Mouse (Mus musculus): ENCODE results near the gene Slc35e3. TPM values are rescaled to one million over a fixed set of nuclear protein-coding genes. Genes with fewer than 3 reads are reported as not detected.
"Not testable (repeated sequence)": the region's sequence is repeated elsewhere in the genome, so short reads cannot be mapped to it uniquely, and the experiment has no call there.

Slc35e3 gene
- polyA plus RNA-seq, 1 experiment from 2014 or later, result 6.7 TPM

GRCm38 (mm10) chr10:117738928-117739647 lies 7.1 kb downstream of the Slc35e3 start:
- H3K9ac ChIP-seq (ENCODE audit: low read length), result no peak overlapping the region
- no peak overlapping the region for H3K4me2 ChIP-seq (ENCODE audit: low read depth, low read length)
- H3K4me3 ChIP-seq (ENCODE audit: low read length), result no peak overlapping the region
- peaks cover 12% of the 10 kb centered on the region for H3K36me3 ChIP-seq (ENCODE audit: control insufficient read depth, insufficient read depth)
- no peak overlapping the region for H3K27ac ChIP-seq (ENCODE audit: low read length)
- no peaks in the 10 kb centered on the region for H3K9me3 ChIP-seq (replicated peaks; ENCODE audit: control insufficient read depth, low read length)
- 90% methylated on average over 15 of the region's 15 CpGs for WGBS
- H3K27me3 ChIP-seq (ENCODE audit: control insufficient read depth, insufficient read depth, low read length), result no peaks in the 10 kb centered on the region
- no peaks in the 10 kb centered on the region for H3K4me1 ChIP-seq (ENCODE audit: control insufficient read depth, insufficient read depth, low read length)
- ATAC-seq (replicated peaks; ENCODE audit: extremely low read depth, insufficient read depth, low FRiP score), result no peak

GRCm38 (mm10) chr10:117738140-117738921 lies 7.8 kb downstream of the Slc35e3 start:
- Histone ChIP-seq H3K4me2 (ENCODE audit: low read depth, low read length) (no peak overlapping the region), H3K9me3 (replicated peaks; ENCODE audit: control insufficient read depth, low read length) (no peaks in the 10 kb centered on the region), H3K4me3 (ENCODE audit: low read length) (no peak overlapping the region), H3K9ac (ENCODE audit: low read length) (no peak overlapping the region), H3K36me3 (ENCODE audit: control insufficient read depth, insufficient read depth) (peaks cover 12% of the 10 kb centered on the region), H3K27me3 (ENCODE audit: control insufficient read depth, insufficient read depth, low read length) (no peaks in the 10 kb centered on the region), H3K4me1 (ENCODE audit: control insufficient read depth, insufficient read depth, low read length) (no peaks in the 10 kb centered on the region; the same call in 1 of the 2 replicates), H3K27ac (ENCODE audit: low read length) (no peak overlapping the region)
- ATAC-seq (replicated peaks; ENCODE audit: extremely low read depth, insufficient read depth, low FRiP score), result no peak
- 82% methylated on average over 13 of the region's 13 CpGs for WGBS

GRCm38 (mm10) chr10:117737498-117737897 lies 8.7 kb downstream of the Slc35e3 start:
- not testable (repeated sequence) for H3K27ac ChIP-seq (ENCODE audit: low read length); H3K27me3 ChIP-seq (ENCODE audit: control insufficient read depth, insufficient read depth, low read length); H3K4me3 ChIP-seq (ENCODE audit: low read length); ATAC-seq (replicated peaks; ENCODE audit: extremely low read depth, insufficient read depth, low FRiP score); H3K4me2 ChIP-seq (ENCODE audit: low read depth, low read length); H3K4me1 ChIP-seq (ENCODE audit: control insufficient read depth, insufficient read depth, low read length); H3K9ac ChIP-seq (ENCODE audit: low read length); H3K9me3 ChIP-seq (replicated peaks; ENCODE audit: control insufficient read depth, low read length)
- peaks cover 12% of the 10 kb centered on the region for H3K36me3 ChIP-seq (ENCODE audit: control insufficient read depth, insufficient read depth)
- 89% methylated on average over 8 of the region's 8 CpGs for WGBS

- WGBS, result 81% methylated on average over 4 of the region's 4 CpGs
- no peak overlapping the region for H3K4me2 ChIP-seq (ENCODE audit: low read depth, low read length)
- H3K27me3 ChIP-seq (ENCODE audit: control insufficient read depth, insufficient read depth, low read length), result no peaks in the 10 kb centered on the region
- H3K27ac ChIP-seq (ENCODE audit: low read length), result no peak overlapping the region
- H3K36me3 ChIP-seq (ENCODE audit: control insufficient read depth, insufficient read depth), result peaks cover 12% of the 10 kb centered on the region
- H3K9me3 ChIP-seq (replicated peaks; ENCODE audit: control insufficient read depth, low read length), result no peaks in the 10 kb centered on the region
- H3K4me3 ChIP-seq (ENCODE audit: low read length), result no peak overlapping the region
- no peak overlapping the region for H3K9ac ChIP-seq (ENCODE audit: low read length)
- H3K4me1 ChIP-seq (ENCODE audit: control insufficient read depth, insufficient read depth, low read length), result peaks cover 3% of the 10 kb centered on the region; the same call in 1 of the 2 replicates
- no peak for ATAC-seq (replicated peaks; ENCODE audit: extremely low read depth, insufficient read depth, low FRiP score)
Observed at GRCm38 (mm10) chr10:117737075-117737474, 9.1 kb downstream of the Slc35e3 start.

- no peak overlapping the region for H3K4me2 ChIP-seq (ENCODE audit: low read depth, low read length)
- WGBS, result 85% methylated on average over 5 of the region's 5 CpGs
- no peaks in the 10 kb centered on the region for H3K9me3 ChIP-seq (replicated peaks; ENCODE audit: control insufficient read depth, low read length)
- no peak overlapping the region for H3K27ac ChIP-seq (ENCODE audit: low read length)
- no peaks in the 10 kb centered on the region for H3K27me3 ChIP-seq (ENCODE audit: control insufficient read depth, insufficient read depth, low read length)
- peaks cover 3% of the 10 kb centered on the region; the same call in 1 of the 2 replicates for H3K4me1 ChIP-seq (ENCODE audit: control insufficient read depth, insufficient read depth, low read length)
- H3K9ac ChIP-seq (ENCODE audit: low read length), result no peak overlapping the region
- H3K4me3 ChIP-seq (ENCODE audit: low read length), result no peak overlapping the region
- peaks cover 12% of the 10 kb centered on the region for H3K36me3 ChIP-seq (ENCODE audit: control insufficient read depth, insufficient read depth)
- no peak for ATAC-seq (replicated peaks; ENCODE audit: extremely low read depth, insufficient read depth, low FRiP score)
Observed at GRCm38 (mm10) chr10:117736573-117736972, 9.6 kb downstream of the Slc35e3 start.

GRCm38 (mm10) chr10:117735396-117735795 lies 10.8 kb downstream of the Slc35e3 start:
- not testable (repeated sequence) for H3K27ac ChIP-seq (ENCODE audit: low read length); H3K4me3 ChIP-seq (ENCODE audit: low read length); H3K9me3 ChIP-seq (replicated peaks; ENCODE audit: control insufficient read depth, low read length); ATAC-seq (replicated peaks; ENCODE audit: extremely low read depth, insufficient read depth, low FRiP score); H3K9ac ChIP-seq (ENCODE audit: low read length); H3K27me3 ChIP-seq (ENCODE audit: control insufficient read depth, insufficient read depth, low read length); H3K4me1 ChIP-seq (ENCODE audit: control insufficient read depth, insufficient read depth, low read length); H3K4me2 ChIP-seq (ENCODE audit: low read depth, low read length)
- peaks cover 12% of the 10 kb centered on the region for H3K36me3 ChIP-seq (ENCODE audit: control insufficient read depth, insufficient read depth)
- 79% methylated on average over 11 of the region's 12 CpGs for WGBS

GRCm38 (mm10) chr10:117734104-117734852 lies 11.9 kb downstream of the Slc35e3 start:
- not testable (repeated sequence) for H3K36me3 ChIP-seq (ENCODE audit: control insufficient read depth, insufficient read depth); H3K4me1 ChIP-seq (ENCODE audit: control insufficient read depth, insufficient read depth, low read length); ATAC-seq (replicated peaks; ENCODE audit: extremely low read depth, insufficient read depth, low FRiP score); H3K9ac ChIP-seq (ENCODE audit: low read length); H3K27ac ChIP-seq (ENCODE audit: low read length); H3K9me3 ChIP-seq (replicated peaks; ENCODE audit: control insufficient read depth, low read length); H3K4me3 ChIP-seq (ENCODE audit: low read length); H3K27me3 ChIP-seq (ENCODE audit: control insufficient read depth, insufficient read depth, low read length); H3K4me2 ChIP-seq (ENCODE audit: low read depth, low read length)
- WGBS, result 58% methylated on average over 9 of the region's 10 CpGs

- not testable (repeated sequence) for H3K4me1 ChIP-seq (ENCODE audit: control insufficient read depth, insufficient read depth, low read length); H3K9ac ChIP-seq (ENCODE audit: low read length); ATAC-seq (replicated peaks; ENCODE audit: extremely low read depth, insufficient read depth, low FRiP score); H3K4me2 ChIP-seq (ENCODE audit: low read depth, low read length); H3K27ac ChIP-seq (ENCODE audit: low read length); H3K36me3 ChIP-seq (ENCODE audit: control insufficient read depth, insufficient read depth); H3K4me3 ChIP-seq (ENCODE audit: low read length); H3K27me3 ChIP-seq (ENCODE audit: control insufficient read depth, insufficient read depth, low read length); H3K9me3 ChIP-seq (replicated peaks; ENCODE audit: control insufficient read depth, low read length)
- whole genome bisulfite sequencing, result 25% methylated on average over 7 of the region's 8 CpGs
Observed at GRCm38 (mm10) chr10:117733626-117734025, 12.5 kb downstream of the Slc35e3 start.

Data from heart, embryonic 16.5 days (tissue).